Mouse (Mus musculus) embryonic fibroblast, embryonic 13.5 days (primary cell): ENCODE results near the gene Kmt2e. TPM values are rescaled to one million over a fixed set of nuclear protein-coding genes. Genes with fewer than 3 reads are reported as not detected.

ENCODE experiments used
- H3K27ac ChIP-seq: 2 replicates; pipeline ENCODE4 v1.5.1; 2012; ENCODE audit warnings: low read length, control low read depth, inconsistent platforms; ENCODE audit not compliant: insufficient read depth
- H3K4me1 ChIP-seq: 2 replicates; pipeline ENCODE4 v1.6.1; 2011; ENCODE audit warnings: low read length; ENCODE audit not compliant: control insufficient read depth, insufficient read depth
- H3K4me3 ChIP-seq: 2 replicates; pipeline ENCODE4 v1.5.1; 2011; ENCODE audit warnings: mild to moderate bottlenecking, control low read depth, low read length; ENCODE audit not compliant: insufficient read depth
- CTCF ChIP-seq: IDR thresholded peaks from 2 replicates; pipeline ENCODE4 v1.5.1; 2011; ENCODE audit warnings: mild to moderate bottlenecking, control low read depth, low read length, moderate library complexity, borderline replicate concordance; ENCODE audit not compliant: insufficient read depth
- POLR2A ChIP-seq: IDR thresholded peaks from 2 replicates; pipeline ENCODE4 v1.6.1; 2011; ENCODE audit warnings: low read depth, mild to moderate bottlenecking, control low read depth, low read length, moderate library complexity
- polyA plus RNA-seq: library from polyadenylated mRNA; stranded (reverse); fragments of >200 nt; gene quantifications from 2 replicates; pipeline ENCODE4 v1.2.4, GENCODE M21; 2011; ENCODE audit warnings: low read depth; ENCODE audit not compliant: missing spikeins, insufficient read length

Kmt2e gene
- polyA plus RNA-seq, 1 experiment: 71.8 TPM

DNA sequence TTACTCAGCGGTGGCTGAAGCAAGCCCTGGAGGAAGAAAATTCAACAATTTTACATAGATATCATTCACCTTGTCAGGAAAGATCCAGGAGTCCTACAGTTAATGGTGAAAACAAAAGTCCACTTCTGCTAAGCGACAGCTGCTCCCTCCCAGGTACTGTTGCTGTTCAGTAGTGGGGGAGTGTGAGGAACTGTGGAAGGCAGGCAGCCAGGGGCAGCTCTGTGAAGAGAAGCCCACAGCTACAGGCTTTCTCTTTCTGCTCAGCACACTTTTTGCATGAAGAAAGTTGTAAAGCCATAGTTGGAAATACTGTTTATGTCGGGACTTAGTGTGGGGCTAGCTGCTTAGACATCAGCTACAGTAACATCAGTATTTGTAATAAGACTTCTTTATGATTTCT, 62.2 kb downstream of the Kmt2e start:
- Histone ChIP-seq H3K27ac (no peak overlapping the region), H3K4me1 (no peaks in the 10 kb centered on the region; the same call in 1 of the 2 replicates)
- TF ChIP-seq POLR2A: no peak
- no peak for TF ChIP-seq CTCF

DNA sequence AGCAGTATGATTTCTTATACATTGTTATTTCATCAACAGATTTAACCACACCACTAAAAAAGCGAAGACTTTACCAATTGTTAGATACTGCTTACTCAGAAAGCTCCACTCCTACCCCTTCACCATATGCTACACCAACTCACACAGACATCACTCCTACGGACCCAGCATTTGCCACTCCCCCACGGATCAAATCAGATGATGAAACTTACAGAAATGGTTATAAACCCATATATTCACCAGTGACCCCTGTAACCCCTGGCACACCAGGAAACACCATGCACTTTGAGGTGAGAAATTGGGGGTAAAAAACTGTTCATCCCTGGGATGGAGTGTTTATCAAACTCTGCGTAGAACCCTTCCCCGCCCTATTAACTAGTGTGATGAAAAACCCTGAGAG, 62.7 kb downstream of the Kmt2e start:
- Histone ChIP-seq H3K4me3 (no peak overlapping the region), H3K4me1 (no peaks in the 10 kb centered on the region; the same call in 1 of the 2 replicates), H3K27ac (no peak overlapping the region)
- TF ChIP-seq CTCF (no peak), POLR2A (no peak)

More for the DNA sequence above, 62.2 kb downstream of the Kmt2e start:
- H3K4me3 ChIP-seq: no peak overlapping the region

DNA sequence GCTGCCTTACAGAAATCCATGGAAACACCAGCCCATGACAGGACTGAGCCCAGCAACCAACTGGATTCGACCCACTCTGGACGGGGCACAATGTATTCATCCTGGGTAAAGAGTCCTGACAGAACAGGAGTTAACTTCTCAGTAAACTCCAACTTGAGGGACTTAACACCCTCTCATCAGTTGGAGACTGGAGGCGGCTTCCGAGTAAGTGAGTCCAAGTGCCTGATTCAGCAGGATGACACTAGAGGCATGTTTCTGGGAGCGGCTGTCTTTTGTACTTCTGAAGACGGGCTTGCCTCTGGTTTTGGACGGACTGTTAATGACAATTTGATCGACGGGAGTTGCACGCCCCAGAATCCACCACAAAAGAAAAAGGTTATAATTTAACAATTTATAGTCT, 63.7 kb downstream of the Kmt2e start:
- Histone ChIP-seq H3K4me3 (no peak overlapping the region), H3K27ac (no peak overlapping the region), H3K4me1 (no peaks in the 10 kb centered on the region; the same call in 1 of the 2 replicates)
- TF ChIP-seq CTCF: no peak
- no peak for TF ChIP-seq POLR2A

DNA sequence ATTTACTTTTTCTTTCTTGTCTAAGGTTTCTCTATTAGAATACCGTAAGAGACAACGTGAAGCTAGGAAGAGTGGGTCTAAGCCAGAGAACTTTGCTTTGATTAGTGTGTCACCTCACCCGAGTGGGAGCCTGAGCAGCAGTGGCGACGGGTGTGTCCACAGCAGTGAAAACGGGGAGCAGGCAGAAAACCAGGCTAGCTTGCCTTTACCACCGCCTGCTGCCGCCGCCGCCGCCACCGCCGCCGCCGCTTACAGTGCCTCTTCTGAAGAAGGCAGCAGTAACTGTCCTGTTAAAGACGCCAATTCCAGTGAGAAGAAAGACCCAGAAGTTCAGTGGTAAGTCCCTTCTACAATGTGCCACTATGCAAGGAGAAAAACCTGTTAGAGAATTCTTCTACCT, 65.0 kb downstream of the Kmt2e start:
- H3K4me3 ChIP-seq: no peak overlapping the region
- TF ChIP-seq CTCF (no peak), POLR2A (no peak)
- no peaks in the 10 kb centered on the region; the same call in 1 of the 2 replicates for H3K4me1 ChIP-seq
- H3K27ac ChIP-seq: no peak overlapping the region

DNA sequence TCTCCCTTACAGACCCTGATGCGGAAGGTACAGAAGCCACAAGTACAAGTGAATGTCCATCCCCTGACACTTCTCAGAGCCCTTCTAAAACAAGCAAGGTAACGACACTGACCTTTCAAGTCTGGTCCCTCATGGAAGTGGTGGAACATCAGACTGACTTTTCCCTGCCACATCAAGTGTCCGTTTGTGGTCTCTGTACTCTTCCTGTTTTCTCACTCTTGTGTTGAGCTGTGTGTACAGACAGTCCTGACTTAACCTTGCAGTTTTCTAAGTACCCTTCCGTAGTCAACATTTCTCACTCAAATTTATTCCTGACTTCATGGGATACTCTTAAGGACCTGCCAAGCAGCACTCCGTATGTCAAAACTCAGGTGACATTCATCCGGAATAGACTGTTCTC, 66.5 kb downstream of the Kmt2e start:
- Histone ChIP-seq H3K4me1 (no peaks in the 10 kb centered on the region; the same call in 1 of the 2 replicates), H3K27ac (no peak overlapping the region)
- TF ChIP-seq CTCF: no peak
- TF ChIP-seq POLR2A: no peak

DNA sequence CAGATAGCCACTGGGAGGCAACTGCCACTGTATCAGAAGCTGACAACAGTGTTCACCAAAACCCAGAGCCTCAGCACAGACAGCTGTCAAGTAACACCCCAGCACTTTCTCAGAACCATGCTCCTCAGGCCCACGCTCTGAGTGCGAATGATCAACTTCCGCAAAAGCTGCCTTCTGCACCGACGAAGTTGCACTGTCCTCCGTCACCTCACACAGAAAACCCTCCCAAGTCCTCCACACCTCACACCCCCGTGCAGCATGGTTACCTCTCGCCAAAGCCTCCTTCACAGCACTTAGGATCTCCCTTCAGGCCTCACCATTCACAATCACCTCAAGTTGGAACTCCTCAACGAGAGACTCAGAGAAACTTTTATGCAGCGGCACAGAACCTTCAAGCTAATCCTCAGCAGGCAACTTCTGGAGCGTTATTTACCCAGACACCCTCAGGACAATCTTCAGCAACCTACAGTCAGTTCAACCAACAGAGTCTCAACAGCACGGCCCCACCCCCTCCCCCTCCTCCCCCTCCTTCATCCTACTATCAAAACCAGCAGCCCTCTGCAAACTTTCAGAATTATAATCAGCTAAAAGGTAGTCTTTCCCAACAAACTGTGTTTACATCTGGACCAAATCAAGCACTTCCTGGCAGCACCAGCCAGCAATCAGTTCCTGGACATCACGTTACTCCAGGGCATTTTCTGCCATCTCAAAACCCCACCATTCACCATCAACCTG, 67.5 kb downstream of the Kmt2e start:
- Histone ChIP-seq H3K27ac (no peak overlapping the region), H3K4me1 (no peaks in the 10 kb centered on the region; the same call in 1 of the 2 replicates), H3K4me3 (no peak overlapping the region)
- no peak for TF ChIP-seq POLR2A
- TF ChIP-seq CTCF: no peak

More for the DNA sequence above, 66.5 kb downstream of the Kmt2e start:
- H3K4me3 ChIP-seq: no peak overlapping the region

DNA sequence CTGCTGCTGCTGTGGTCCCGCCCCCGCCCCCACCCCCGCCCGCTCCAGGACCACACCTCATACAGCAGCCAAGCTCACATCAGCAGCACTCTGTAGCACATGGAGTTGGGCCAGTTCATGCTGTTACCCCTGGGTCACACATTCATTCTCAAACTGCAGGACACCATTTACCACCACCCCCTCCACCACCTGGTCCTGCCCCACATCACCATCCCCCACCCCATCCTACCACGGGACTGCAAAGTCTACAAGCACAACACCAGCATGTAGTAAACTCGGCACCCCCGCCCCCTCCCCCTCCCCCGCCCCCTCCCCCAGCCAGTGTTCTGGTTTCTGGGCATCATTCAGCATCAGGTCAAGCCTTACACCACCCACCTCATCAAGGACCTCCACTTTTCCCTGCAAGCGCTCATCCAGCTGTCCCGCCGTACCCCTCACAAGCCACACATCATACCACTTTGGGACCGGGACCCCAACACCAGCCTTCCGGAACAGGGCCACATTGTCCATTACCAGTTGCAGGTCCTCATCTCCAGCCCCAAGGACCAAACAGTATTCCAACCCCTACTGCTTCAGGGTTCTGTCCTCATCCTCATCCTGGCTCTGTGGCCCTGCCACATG, 68.2 kb downstream of the Kmt2e start:
- H3K4me3 ChIP-seq: no peak overlapping the region
- TF ChIP-seq CTCF: no peak
- no peak for TF ChIP-seq POLR2A
- H3K4me1 ChIP-seq: no peaks in the 10 kb centered on the region
- H3K27ac ChIP-seq: no peak overlapping the region

DNA sequence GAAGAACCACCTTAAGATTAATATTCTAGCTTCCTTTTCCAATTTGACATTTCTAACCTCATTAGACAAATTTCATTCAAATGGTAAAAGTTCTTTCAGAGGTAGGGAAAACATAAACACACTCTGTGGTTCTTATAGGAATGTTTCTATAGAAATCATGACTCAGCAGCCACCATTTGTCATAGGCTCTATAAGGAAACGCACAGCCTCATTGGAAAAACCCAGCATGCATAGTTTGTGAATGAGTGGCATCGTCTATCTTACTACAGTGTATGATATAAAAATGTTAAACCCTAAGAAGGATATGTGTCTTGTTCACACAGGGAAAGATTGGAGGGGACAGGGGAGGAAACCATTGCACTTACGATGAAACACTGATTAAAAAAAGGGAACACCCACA, 71.3 kb downstream of the Kmt2e start:
- no peaks in the 10 kb centered on the region for H3K4me1 ChIP-seq
- no peak overlapping the region for H3K4me3 ChIP-seq
- no peak for TF ChIP-seq CTCF
- TF ChIP-seq POLR2A: no peak

DNA sequence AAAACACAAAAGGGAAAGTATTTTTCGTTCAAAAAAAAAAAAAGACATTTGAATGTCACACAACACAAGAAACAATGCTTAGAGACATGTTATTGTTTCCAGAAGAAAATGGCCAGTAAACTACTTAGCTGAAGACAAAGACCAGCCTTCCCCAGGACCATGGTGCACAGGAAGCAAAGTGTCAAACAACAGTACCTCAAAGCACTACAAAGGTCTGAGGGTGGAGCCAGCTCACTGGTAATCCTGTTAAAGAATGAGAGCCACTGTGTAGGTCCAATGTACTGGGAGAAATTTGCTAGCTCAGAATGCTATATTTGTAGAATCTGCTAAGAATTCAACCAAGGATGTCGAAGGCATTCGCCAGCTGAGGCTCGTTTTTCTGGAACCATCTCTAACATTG, 73.0 kb downstream of the Kmt2e start:
- no peak overlapping the region for H3K4me3 ChIP-seq
- TF ChIP-seq CTCF (no peak), POLR2A (no peak)
- no peaks in the 10 kb centered on the region for H3K4me1 ChIP-seq
- H3K27ac ChIP-seq: no peak overlapping the region

More for the DNA sequence above, 71.3 kb downstream of the Kmt2e start:
- H3K27ac ChIP-seq: peak overlapping the region; percentile 77; the same call in 1 of the 2 replicates

DNA sequence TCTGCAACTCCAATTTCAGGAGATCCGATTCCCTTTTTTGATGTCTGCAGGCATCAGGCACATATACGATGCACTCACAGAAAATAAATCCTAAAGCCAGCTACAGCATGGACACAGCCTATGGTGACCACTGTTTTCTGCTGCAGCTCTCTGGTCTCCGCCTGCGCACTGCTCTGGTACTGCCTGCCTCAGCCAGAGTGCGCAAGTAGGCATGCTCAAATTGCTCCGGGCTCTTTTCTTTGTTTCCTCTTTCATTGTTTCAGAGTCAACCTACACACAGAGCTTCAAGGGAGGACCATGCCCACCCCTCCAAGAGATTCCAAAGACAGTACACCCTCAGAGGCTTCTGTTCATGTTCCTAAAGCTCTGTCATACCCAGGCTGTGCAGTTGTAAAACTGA, 74.4 kb downstream of the Kmt2e start:
- H3K4me1 ChIP-seq: no peaks in the 10 kb centered on the region

DNA sequence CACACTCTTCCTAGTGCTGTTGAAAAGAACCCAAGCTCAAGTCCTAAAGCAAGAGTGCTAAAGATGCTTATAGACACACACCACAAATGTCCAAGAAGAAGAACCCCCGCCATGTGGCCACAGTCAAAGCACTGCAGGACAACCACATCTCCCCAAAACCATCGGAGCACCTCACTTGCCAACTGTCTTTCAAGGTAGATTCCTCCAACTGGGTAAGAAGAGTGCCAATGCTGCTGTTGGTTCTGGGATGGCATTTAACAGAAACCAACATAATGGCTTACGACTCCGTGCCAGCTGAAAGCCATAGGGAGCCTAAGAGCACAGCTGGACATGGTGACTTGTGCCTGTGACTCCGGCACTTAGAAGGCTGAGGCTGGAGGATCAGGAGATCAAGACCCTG, 77.2 kb downstream of the Kmt2e start:
- no peak overlapping the region for H3K27ac ChIP-seq
- no peaks in the 10 kb centered on the region for H3K4me1 ChIP-seq
- no peak overlapping the region for H3K4me3 ChIP-seq
- TF ChIP-seq CTCF (no peak), POLR2A (no peak)

More for the DNA sequence above, 74.4 kb downstream of the Kmt2e start:
- TF ChIP-seq POLR2A: no peak
- TF ChIP-seq CTCF: no peak
- no peak overlapping the region for H3K4me3 ChIP-seq
- H3K27ac ChIP-seq: no peak overlapping the region
